Mouse (Mus musculus) neural tube, embryonic 13.5 days (tissue): ENCODE data around the gene Atp6v1fnb. TPM values are rescaled to one million over a fixed set of nuclear protein-coding genes. Genes with fewer than 3 reads are reported as not detected.
A peak's percentile ranks its signal among the peaks of the same experiment; 100 is the strongest.

ENCODE experiments used
- ATAC-seq: fragments of 200-750 bp; cut with Nextera tagmentation; 2 replicates; pipeline ENCODE4 v1.8.0; 2017; ENCODE audit warnings: low read depth, mild to moderate bottlenecking, moderate TSS enrichment, moderate library complexity
- H3K27ac ChIP-seq: fragments of 300-500 bp; sonication (generic); replicated peaks from 2 replicates; pipeline ENCODE4 v1.5.1; 2015; ENCODE audit warnings: moderate library complexity, mild to moderate bottlenecking, inconsistent platforms
- H3K27me3 ChIP-seq: fragments of 300-500 bp; sonication (generic); 2 replicates; pipeline ENCODE4 v1.6.1; 2015; ENCODE audit warnings: mild to moderate bottlenecking, inconsistent platforms
- H3K36me3 ChIP-seq: fragments of 300-500 bp; sonication (generic); 2 replicates; pipeline ENCODE4 v1.6.1; 2015; ENCODE audit warnings: mild to moderate bottlenecking, inconsistent platforms
- H3K4me1 ChIP-seq: fragments of 300-500 bp; sonication (generic); replicated peaks from 2 replicates; pipeline ENCODE4 v1.6.1; 2015; ENCODE audit warnings: inconsistent platforms
- H3K4me2 ChIP-seq: fragments of 300-500 bp; sonication (generic); 2 replicates; pipeline ENCODE4 v1.6.1; 2015; ENCODE audit warnings: inconsistent platforms, mild to moderate bottlenecking, moderate library complexity
- H3K4me3 ChIP-seq: fragments of 300-500 bp; sonication (generic); 2 replicates; pipeline ENCODE4 v1.5.1; 2015; ENCODE audit warnings: mild to moderate bottlenecking, inconsistent platforms
- H3K9ac ChIP-seq: fragments of 300-500 bp; sonication (generic); 2 replicates; pipeline ENCODE4 v1.6.1; 2015; ENCODE audit warnings: moderate library complexity, mild to moderate bottlenecking, inconsistent platforms
- H3K9me3 ChIP-seq: fragments of 300-500 bp; sonication (generic); 2 replicates; pipeline ENCODE4 v1.6.1; 2016; ENCODE audit warnings: inconsistent platforms
- WGBS: fragments of 180-500 bp; shearing (Covaris S2); methylation state at CpG from one replicate; pipeline ENCODE4 v1.1.7; 2015; 5-methylcytosine and 5-hydroxymethylcytosine counted together
- polyA plus RNA-seq: library from polyadenylated mRNA; unstranded; fragments of >200 nt; fragmentation: Nextera tagmentation; extraction: Ambion mirVana; gene quantifications from 2 replicates; pipeline ENCODE4 v1.2.1, GENCODE M21; 2015

Atp6v1fnb gene
- polyA plus RNA-seq: 0.79 TPM in 1 of 2 replicates, not detected in the other

- Histone ChIP-seq H3K4me2 (no peak within 1 kb of the TSS), H3K27ac (no peak within 1 kb of the TSS), H3K27me3 (peaks cover 13% of the 10 kb centered on the region), H3K9ac (no peak within 1 kb of the TSS), H3K4me1 (peaks cover 22% of the 10 kb centered on the region), H3K36me3 (peaks cover 24% of the 10 kb centered on the region), H3K4me3 (no peak within 1 kb of the TSS), H3K9me3 (no peaks in the 10 kb centered on the region)
- ATAC-seq: no peak
- WGBS: 89% methylated on average over 4 of the region's 4 CpGs
Measured at GRCm38 (mm10) chr6:29471137-29471536, at the start of gene Atp6v1fnb. Gene Atp6v1fnb (plus strand): TSS chr6:29471437.

GRCm38 (mm10) chr6:29425118-29425517 is 46.1 kb upstream of the Atp6v1fnb start:
- Histone ChIP-seq H3K4me2 (no peak overlapping the region), H3K9ac (no peak overlapping the region), H3K27ac (no peak overlapping the region), H3K36me3 (peaks cover 18% of the 10 kb centered on the region), H3K9me3 (no peaks in the 10 kb centered on the region), H3K4me3 (no peak overlapping the region), H3K27me3 (peaks cover 3% of the 10 kb centered on the region; the same call in 1 of the 2 replicates), H3K4me1 (no peaks in the 10 kb centered on the region)
- 84% methylated on average over 8 of the region's 8 CpGs for WGBS
- ATAC-seq: no peak

GRCm38 (mm10) chr6:29426331-29426730 is 44.9 kb upstream of the Atp6v1fnb start:
- no peaks in the 10 kb centered on the region for H3K9me3 ChIP-seq
- no peak overlapping the region for H3K4me2 ChIP-seq
- no peak for ATAC-seq
- H3K36me3 ChIP-seq: peaks cover 14% of the 10 kb centered on the region
- peaks cover under 1% of the 10 kb centered on the region; the same call in 1 of the 2 replicates for H3K4me1 ChIP-seq
- H3K27me3 ChIP-seq: peaks cover 13% of the 10 kb centered on the region
- H3K4me3 ChIP-seq: no peak overlapping the region
- WGBS: 82% methylated on average over 6 of the region's 6 CpGs
- H3K9ac ChIP-seq: no peak overlapping the region
- H3K27ac ChIP-seq: no peak overlapping the region

GRCm38 (mm10) chr6:29428171-29428570 is 43.1 kb upstream of the Atp6v1fnb start:
- ATAC-seq: no peak
- H3K36me3 ChIP-seq: peaks cover 8% of the 10 kb centered on the region; the same call in 1 of the 2 replicates

GRCm38 (mm10) chr6:29430681-29431420 is 40.4 kb upstream of the Atp6v1fnb start:
- peaks cover 44% of the 10 kb centered on the region for H3K4me1 ChIP-seq
- no peak overlapping the region for H3K27ac ChIP-seq
- no peak overlapping the region for H3K4me2 ChIP-seq
- H3K4me3 ChIP-seq: no peak overlapping the region
- WGBS: 47% methylated on average over 15 of the region's 15 CpGs
- ATAC-seq: no peak
- no peaks in the 10 kb centered on the region for H3K9me3 ChIP-seq
- peaks cover 53% of the 10 kb centered on the region for H3K27me3 ChIP-seq
- no peak overlapping the region for H3K9ac ChIP-seq
- H3K36me3 ChIP-seq: no peaks in the 10 kb centered on the region

More at GRCm38 (mm10) chr6:29428171-29428570, 43.1 kb upstream of the Atp6v1fnb start:
- no peak overlapping the region for H3K4me2 ChIP-seq
- H3K4me3 ChIP-seq: no peak overlapping the region
- peaks cover 31% of the 10 kb centered on the region for H3K27me3 ChIP-seq
- no peak overlapping the region for H3K9ac ChIP-seq
- WGBS: 58% methylated on average over 4 of the region's 4 CpGs
- no peak overlapping the region for H3K27ac ChIP-seq
- no peaks in the 10 kb centered on the region for H3K9me3 ChIP-seq
- H3K4me1 ChIP-seq: peaks cover 17% of the 10 kb centered on the region

GRCm38 (mm10) chr6:29431473-29431872 is 39.8 kb upstream of the Atp6v1fnb start:
- WGBS: 34% methylated on average over 5 of the region's 5 CpGs
- Histone ChIP-seq H3K9ac (no peak overlapping the region), H3K27me3 (peaks cover 53% of the 10 kb centered on the region), H3K36me3 (no peaks in the 10 kb centered on the region), H3K4me1 (peaks cover 50% of the 10 kb centered on the region), H3K4me3 (no peak overlapping the region), H3K9me3 (no peaks in the 10 kb centered on the region), H3K27ac (no peak overlapping the region), H3K4me2 (no peak overlapping the region)
- no peak for ATAC-seq

GRCm38 (mm10) chr6:29432156-29432555 is 39.1 kb upstream of the Atp6v1fnb start:
- Histone ChIP-seq H3K9me3 (no peaks in the 10 kb centered on the region), H3K9ac (no peak overlapping the region), H3K4me1 (peaks cover 57% of the 10 kb centered on the region), H3K36me3 (no peaks in the 10 kb centered on the region), H3K4me3 (no peak overlapping the region), H3K27me3 (peaks cover 53% of the 10 kb centered on the region), H3K4me2 (no peak overlapping the region), H3K27ac (no peak overlapping the region)
- 46% methylated on average over 3 of the region's 3 CpGs for WGBS
- no peak for ATAC-seq

- ATAC-seq: no peak
- Histone ChIP-seq H3K27me3 (peaks cover 53% of the 10 kb centered on the region), H3K4me3 (peak overlapping the region; percentile 49), H3K9me3 (no peaks in the 10 kb centered on the region), H3K9ac (peak overlapping the region; percentile 71), H3K4me2 (peak overlapping the region; percentile 71), H3K4me1 (peaks cover 59% of the 10 kb centered on the region), H3K36me3 (no peaks in the 10 kb centered on the region), H3K27ac (0 out of 2 replicates have a peak overlapping the region, but pooled peaks have one; percentile 89)
Measured at GRCm38 (mm10) chr6:29432676-29433037, 38.6 kb upstream of the Atp6v1fnb start.

GRCm38 (mm10) chr6:29433038-29433803 is 38.0 kb upstream of the Atp6v1fnb start, which contains the start of gene Flnc:
Gene Flnc (plus strand): TSS chr6:29433256.
- no peak for ATAC-seq
- no peaks in the 10 kb centered on the region for H3K36me3 ChIP-seq
- peak within 1 kb of the TSS; percentile 49 for H3K4me3 ChIP-seq
- H3K4me1 ChIP-seq: peaks cover 59% of the 10 kb centered on the region
- peak within 1 kb of the TSS; percentile 71 for H3K9ac ChIP-seq
- H3K27me3 ChIP-seq: peaks cover 53% of the 10 kb centered on the region
- no peaks in the 10 kb centered on the region for H3K9me3 ChIP-seq
- WGBS: 2% methylated on average over 71 of the region's 77 CpGs
- H3K4me2 ChIP-seq: peak within 1 kb of the TSS; percentile 71
- peak within 1 kb of the TSS; percentile 89 for H3K27ac ChIP-seq

- peaks cover 59% of the 10 kb centered on the region for H3K4me1 ChIP-seq
- 7% methylated on average over 27 of the region's 27 CpGs for WGBS
- H3K27me3 ChIP-seq: peaks cover 53% of the 10 kb centered on the region
- peak overlapping the region; percentile 71 for H3K9ac ChIP-seq
- H3K4me2 ChIP-seq: peak overlapping the region; percentile 71
- H3K4me3 ChIP-seq: peak overlapping the region; percentile 49
- no peak for ATAC-seq
- H3K27ac ChIP-seq: peak overlapping the region; percentile 89
- no peaks in the 10 kb centered on the region for H3K9me3 ChIP-seq
- H3K36me3 ChIP-seq: no peaks in the 10 kb centered on the region
Measured at GRCm38 (mm10) chr6:29433804-29434795, 37.1 kb upstream of the Atp6v1fnb start.

GRCm38 (mm10) chr6:29434911-29435691 is 36.1 kb upstream of the Atp6v1fnb start:
- Histone ChIP-seq H3K4me2 (peak overlapping the region; percentile 71), H3K27me3 (peaks cover 50% of the 10 kb centered on the region), H3K4me1 (peaks cover 59% of the 10 kb centered on the region), H3K9me3 (no peaks in the 10 kb centered on the region), H3K9ac (peak overlapping the region; percentile 71), H3K27ac (peak overlapping the region; percentile 89), H3K4me3 (peak overlapping the region; percentile 49), H3K36me3 (no peaks in the 10 kb centered on the region)
- WGBS: 2% methylated on average over 12 of the region's 13 CpGs
- ATAC-seq: peak; percentile 63
